ENCODE assay signal across 16 mouse cellular contexts in genomic region chr19:21407363-21407762, GRCm38 (mm10).
DNase-seq lines count a peak whose midpoint lies in the region; ATAC-seq and TF ChIP-seq lines count a peak whose summit lies in the region.
"Had no signal": no experiment of that assay in that cellular context is flagged by ENCODE, and none has a peak within 500 bp of the region (broad histone marks: within the 10 kb centered on the region; RNA-seq: fewer than 3 reads in every experiment).

No protein-coding gene starts in this region.

- no peaks in the 10 kb centered on the region for H3K27me3 ChIP-seq in kidney, embryonic 15.5 days
- H3K27me3 ChIP-seq in forebrain, postnatal 0 days (ENCODE audit: insufficient read depth, low read length) = no peaks in the 10 kb centered on the region
- H3K27me3 ChIP-seq: heart, embryonic 15.5 days; hindbrain, embryonic 12.5 days had no signal

- no peaks in the 10 kb centered on the region for H3K9me3 ChIP-seq in kidney, embryonic 15.5 days (replicated peaks)
- H3K9me3 ChIP-seq in forebrain, postnatal 0 days (ENCODE audit: low read length) = no peaks in the 10 kb centered on the region
- H3K9me3 ChIP-seq: heart, embryonic 15.5 days; hindbrain, embryonic 12.5 days had no signal

- no peak overlapping the region for H3K9ac ChIP-seq in kidney, embryonic 15.5 days
- no peak overlapping the region for H3K9ac ChIP-seq in forebrain, postnatal 0 days
- H3K9ac ChIP-seq: heart, embryonic 15.5 days; hindbrain, embryonic 12.5 days; lung, embryonic 14.5 days had no signal

- H3K4me1 ChIP-seq in kidney, embryonic 15.5 days = no peaks in the 10 kb centered on the region
- H3K4me1 ChIP-seq in forebrain, postnatal 0 days (ENCODE audit: insufficient read depth) = no peaks in the 10 kb centered on the region
- H3K4me1 ChIP-seq: heart, embryonic 15.5 days; hindbrain, embryonic 12.5 days had no signal

- DNase-seq in kidney, adult 9 months = peak; percentile 34
- DNase-seq in liver = peak; percentile 13
- no peak for DNase-seq in lung, postnatal 4 days
- no peak for DNase-seq in forebrain, postnatal 0 days
- DNase-seq in gastrocnemius, postnatal 4 days (ENCODE audit: low spot score in 2 of 2) = no peak
- DNase-seq: adrenal gland, postnatal 14 days; cerebellum, adult 2 months; embryo, embryonic 11 days; kidney, adult 18-20 months; lung, embryonic 14.5 days; thymus, postnatal 25 days had no signal

- no peaks in the 10 kb centered on the region for H3K36me3 ChIP-seq in kidney, embryonic 15.5 days
- no peaks in the 10 kb centered on the region for H3K36me3 ChIP-seq in forebrain, postnatal 0 days (ENCODE audit: insufficient read depth)
- H3K36me3 ChIP-seq: heart, embryonic 15.5 days; hindbrain, embryonic 12.5 days had no signal

- H3K4me2 ChIP-seq in kidney, embryonic 15.5 days = no peak overlapping the region
- no peak overlapping the region for H3K4me2 ChIP-seq in forebrain, postnatal 0 days (ENCODE audit: low read depth)
- H3K4me2 ChIP-seq: heart, embryonic 15.5 days; hindbrain, embryonic 12.5 days; lung, embryonic 14.5 days had no signal

- no peak for ATAC-seq in kidney, embryonic 15.5 days (replicated peaks; ENCODE audit: low FRiP score)
- ATAC-seq in megakaryocyte progenitor cell, adult 5-6 weeks (replicated peaks; ENCODE audit: poor library complexity) = peak; percentile 87
- ATAC-seq in forebrain, postnatal 0 days = no peak

- H3K27ac ChIP-seq in kidney, embryonic 15.5 days = no peak overlapping the region
- H3K27ac ChIP-seq in forebrain, postnatal 0 days (ENCODE audit: low read depth, low read length) = no peak overlapping the region
- H3K27ac ChIP-seq: heart, embryonic 15.5 days; hindbrain, embryonic 12.5 days had no signal

- H3K4me3 ChIP-seq in kidney, embryonic 15.5 days (replicated peaks) = no peak overlapping the region
- H3K4me3 ChIP-seq in forebrain, postnatal 0 days (ENCODE audit: low read depth, low read length) = no peak overlapping the region
- H3K4me3 ChIP-seq: erythroblast, embryonic 14.5 days; heart, embryonic 15.5 days; hindbrain, embryonic 12.5 days had no signal

- WGBS in kidney, embryonic 15.5 days = 88% methylated on average over 1 of the region's 1 CpGs
- WGBS in forebrain, postnatal 0 days = 86% methylated on average over 1 of the region's 1 CpGs

- no peak for TF ChIP-seq CTCF in forebrain, postnatal 0 days (IDR thresholded peaks at IDR 0.05; ENCODE audit: low read depth)

Comparison
In these comparisons a context has a peak if more than half of its experiments do, and no peak if none do; other contexts are left out.
1. DNase-seq: peak in kidney, adult 9 months (single experiment) and liver (single experiment); none in lung, postnatal 4 days (0 of 2), forebrain, postnatal 0 days (single experiment) and gastrocnemius, postnatal 4 days (0 of 2).